Mouse (Mus musculus) thymus, adult 2 months (tissue): ENCODE data around the gene Morf4l1. TPM values are rescaled to one million over a fixed set of nuclear protein-coding genes. Genes with fewer than 3 reads are reported as not detected.

Experiments used
- DNase-seq: peaks from one replicate; pipeline ENCODE4 v3.0.0; 2021
- H3K27ac ChIP-seq: fragments of 200-500 bp; 2 replicates; pipeline ENCODE4 v1.5.1; 2012; ENCODE audit warnings: low read length, control low read depth; ENCODE audit not compliant: control insufficient read depth, insufficient read depth
- H3K27me3 ChIP-seq: fragments of 200-500 bp; 2 replicates; pipeline ENCODE4 v1.6.1; 2012; ENCODE audit warnings: mild to moderate bottlenecking, low read length, moderate library complexity, mixed read lengths; ENCODE audit not compliant: control insufficient read depth, insufficient read depth
- H3K36me3 ChIP-seq: fragments of 200-500 bp; 2 replicates; pipeline ENCODE4 v1.6.1; 2012; ENCODE audit warnings: mild to moderate bottlenecking, low read length, moderate library complexity; ENCODE audit not compliant: control insufficient read depth, insufficient read depth
- H3K4me1 ChIP-seq: fragments of 200-500 bp; replicated peaks from 2 replicates; pipeline ENCODE4 v1.6.1; 2012; ENCODE audit warnings: low read length; ENCODE audit not compliant: control insufficient read depth, insufficient read depth
- H3K4me3 ChIP-seq: fragments of 200-500 bp; 2 replicates; pipeline ENCODE4 v1.5.1; 2012; ENCODE audit warnings: mild to moderate bottlenecking, low read length, control low read depth, moderate library complexity; ENCODE audit not compliant: control insufficient read depth, insufficient read depth
- CTCF ChIP-seq: fragments of 200-500 bp; IDR thresholded peaks from 2 replicates; pipeline ENCODE4 v1.5.1; 2012; ENCODE audit warnings: mild to moderate bottlenecking, control low read depth, low read length, moderate library complexity, borderline replicate concordance; ENCODE audit not compliant: control insufficient read depth, poor library complexity, insufficient read depth; ENCODE audit errors: extremely low read depth
- POLR2A ChIP-seq: fragments of 200-500 bp; IDR thresholded peaks from 2 replicates; pipeline ENCODE4 v1.6.1; 2012; ENCODE audit warnings: mild to moderate bottlenecking, low read length, control low read depth, moderate library complexity; ENCODE audit not compliant: control insufficient read depth, poor library complexity, insufficient read depth; ENCODE audit errors: extremely low read depth
- WGBS: fragments of 180-500 bp; shearing (Covaris S2); methylation state at CpG from one replicate; pipeline ENCODE4 v1.1.7; 2018; 5-methylcytosine and 5-hydroxymethylcytosine counted together
- polyA plus RNA-seq: library from polyadenylated mRNA; depleted of rRNA; stranded (reverse); fragments of >200 nt; gene quantifications from 2 replicates; pipeline ENCODE4 v1.2.3, GENCODE M21; 2012; rRNA removed

The Morf4l1 gene
- 93.0 and 104 TPM in 2 replicates for polyA plus RNA-seq

GRCm38 (mm10) chr9:90114567-90115307 is at the start of gene Morf4l1:
Morf4l1 (minus strand) TSS chr9:90114774.
- H3K4me3 ChIP-seq: peak within 1 kb of the TSS; percentile 93
- 2% methylated on average over 38 of the region's 40 CpGs for WGBS
- TF ChIP-seq CTCF: no peak
- TF ChIP-seq POLR2A: no peak
- H3K27me3 ChIP-seq: no peaks in the 10 kb centered on the region
- H3K27ac ChIP-seq: peak within 1 kb of the TSS; percentile 95
- DNase-seq: peak; percentile 96
- H3K4me1 ChIP-seq: peaks cover 9% of the 10 kb centered on the region
- H3K36me3 ChIP-seq: no peaks in the 10 kb centered on the region

- no peak overlapping the region for H3K27ac ChIP-seq
- no peaks in the 10 kb centered on the region for H3K36me3 ChIP-seq
- peak overlapping the region; percentile 43 for H3K4me3 ChIP-seq
- peaks cover 10% of the 10 kb centered on the region; the same call in 1 of the 2 replicates for H3K27me3 ChIP-seq
- peaks cover 7% of the 10 kb centered on the region for H3K4me1 ChIP-seq
- 9% methylated on average over 18 of the region's 18 CpGs for WGBS
- TF ChIP-seq POLR2A (no peak), CTCF (no peak)
- DNase-seq: no peak
Observed at GRCm38 (mm10) chr9:90163749-90164095, 49.1 kb upstream of the Morf4l1 start.

- H3K36me3 ChIP-seq: no peaks in the 10 kb centered on the region
- peak; percentile 44 for DNase-seq
- TF ChIP-seq CTCF (no peak), POLR2A (no peak)
- H3K4me3 ChIP-seq: peak within 1 kb of the TSS; percentile 43
- H3K4me1 ChIP-seq: peaks cover 7% of the 10 kb centered on the region
- 1% methylated on average over 59 of the region's 60 CpGs for WGBS
- H3K27ac ChIP-seq: no peak within 1 kb of the TSS
- H3K27me3 ChIP-seq: peaks cover 10% of the 10 kb centered on the region; the same call in 1 of the 2 replicates
Observed at GRCm38 (mm10) chr9:90162926-90163748, 48.6 kb upstream of the Morf4l1 start, which contains the start of gene Adamts7. Adamts7 (plus strand) TSS chr9:90163069.

GRCm38 (mm10) chr9:90162243-90162925 is 47.8 kb upstream of the Morf4l1 start:
- WGBS: 13% methylated on average over 27 of the region's 29 CpGs
- TF ChIP-seq POLR2A (no peak), CTCF (peak; percentile 27; the same call in 1 of the 2 replicates)
- Histone ChIP-seq H3K4me3 (peak overlapping the region; percentile 22), H3K27me3 (peaks cover 10% of the 10 kb centered on the region; the same call in 1 of the 2 replicates), H3K27ac (no peak overlapping the region), H3K36me3 (no peaks in the 10 kb centered on the region), H3K4me1 (peaks cover 7% of the 10 kb centered on the region)
- peak; percentile 52 for DNase-seq

GRCm38 (mm10) chr9:90146869-90147268 is 32.3 kb upstream of the Morf4l1 start:
- TF ChIP-seq POLR2A (no peak), CTCF (no peak)
- no peaks in the 10 kb centered on the region for H3K36me3 ChIP-seq
- no peak overlapping the region for H3K27ac ChIP-seq
- DNase-seq: no peak
- 89% methylated on average over 5 of the region's 5 CpGs for WGBS
- H3K27me3 ChIP-seq: no peaks in the 10 kb centered on the region
- no peak overlapping the region for H3K4me3 ChIP-seq
- no peaks in the 10 kb centered on the region for H3K4me1 ChIP-seq

- Histone ChIP-seq H3K36me3 (no peaks in the 10 kb centered on the region), H3K27me3 (no peaks in the 10 kb centered on the region), H3K27ac (no peak overlapping the region), H3K4me3 (no peak overlapping the region), H3K4me1 (no peaks in the 10 kb centered on the region)
- DNase-seq: no peak
- TF ChIP-seq POLR2A (no peak), CTCF (no peak)
- 89% methylated on average over 2 of the region's 2 CpGs for WGBS
Observed at GRCm38 (mm10) chr9:90145788-90146187, 31.2 kb upstream of the Morf4l1 start.
